8 mouse cellular contexts compared by ENCODE assay signal in the genomic region with DNA sequence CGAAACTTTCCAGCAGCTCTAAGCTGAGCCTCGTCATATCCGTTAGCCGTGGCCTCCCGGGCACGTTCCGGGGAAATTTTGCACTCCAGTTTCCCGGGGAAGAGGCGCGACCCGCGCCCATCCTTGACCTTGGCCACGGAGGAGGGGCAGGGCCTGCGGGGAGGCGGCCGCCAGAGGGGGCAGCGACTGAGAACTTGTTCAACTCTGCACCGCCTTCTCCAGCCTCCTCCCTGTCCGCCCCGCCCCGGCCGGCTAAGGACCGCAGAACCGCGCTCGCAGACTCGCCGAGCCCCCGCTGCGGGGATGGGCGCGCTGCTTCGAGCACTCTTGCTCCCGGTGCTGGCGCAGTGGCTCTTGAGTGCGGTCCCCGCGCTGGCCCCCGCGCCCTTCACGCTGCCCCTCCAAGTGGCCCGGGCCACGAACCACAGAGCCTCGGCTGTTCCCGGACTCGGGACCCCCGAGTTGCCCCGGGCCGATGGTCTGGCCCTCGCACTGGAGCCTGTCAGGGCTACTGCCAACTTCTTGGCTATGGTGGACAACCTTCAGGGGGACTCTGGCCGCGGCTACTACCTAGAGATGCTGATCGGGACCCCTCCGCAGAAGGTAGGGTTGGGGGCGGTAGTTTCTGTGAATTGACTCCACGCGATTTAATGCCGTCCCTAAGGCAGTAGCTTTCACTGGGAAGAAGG. TPM values are rescaled to one million over a fixed set of nuclear protein-coding genes. Genes with fewer than 3 reads are reported as not detected.
A peak's percentile ranks its signal among the peaks of the same experiment; 100 is the strongest.
DNase-seq lines count a peak whose midpoint lies in the region; ATAC-seq and TF ChIP-seq lines count a peak whose summit lies in the region.

Gene Bace2 (plus strand): TSS at position 244 of the 689 bp plus-strand sequence.

- H3K27me3 ChIP-seq in hindbrain, postnatal 0 days (ENCODE audit: insufficient read depth, low read length): peaks cover 6% of the 10 kb centered on the region; the same call in 1 of the 2 replicates

- ATAC-seq in hindbrain, postnatal 0 days: peak; percentile 75
- ATAC-seq in megakaryocyte-erythroid progenitor cell, adult 5-6 weeks (replicated peaks; ENCODE audit: low FRiP score, low TSS enrichment, poor library complexity, severe bottlenecking): peak; percentile 80

- H3K4me3 ChIP-seq in hindbrain, postnatal 0 days (ENCODE audit: low read length): peak within 1 kb of the TSS; percentile 49

- no peaks in the 10 kb centered on the region for H3K36me3 ChIP-seq in hindbrain, postnatal 0 days (ENCODE audit: insufficient read depth, low read length)

- H3K9me3 ChIP-seq in hindbrain, postnatal 0 days (ENCODE audit: low read length): no peaks in the 10 kb centered on the region

- peak; percentile 53 for TF ChIP-seq CTCF in hindbrain, postnatal 0 days (IDR thresholded peaks at IDR 0.05; ENCODE audit: low read depth)

- H3K4me2 ChIP-seq in hindbrain, postnatal 0 days (ENCODE audit: low read depth, low read length): peak within 1 kb of the TSS; percentile 96

- peak; percentile 86 for DNase-seq in adrenal gland, adult 2 months
- peak; percentile 80 for DNase-seq in embryo, embryonic 10.5 days (ENCODE audit: low spot score)
- peak; percentile 73 for DNase-seq in gastrocnemius, postnatal 25 days
- DNase-seq in hindbrain, postnatal 0 days (ENCODE audit: low spot score): peak; percentile 47
- DNase-seq in left cerebral cortex, postnatal 4 days: peak; percentile 58
- peak; percentile 10 for DNase-seq in skeletal muscle tissue, adult 2 months (ENCODE audit: low read depth, low spot score)
- no peak for DNase-seq in T-cell, adult 2 months (ENCODE audit: low spot score)

- H3K4me1 ChIP-seq in hindbrain, postnatal 0 days (ENCODE audit: insufficient read depth, low read length): 0 out of 2 replicates have a peak, but pooled peaks cover 5% of the 10 kb centered on the region

- WGBS in hindbrain, postnatal 0 days: under 1% methylated on average over 55 of the region's 58 CpGs

- peak within 1 kb of the TSS; percentile 33 for H3K9ac ChIP-seq in hindbrain, postnatal 0 days (replicated peaks; ENCODE audit: low read length)

- H3K27ac ChIP-seq in hindbrain, postnatal 0 days: no peak within 1 kb of the TSS

- intact Hi-C loops in left cerebral cortex, postnatal 4 days (cut with DNase I): no loop called here

RNA-seq across cellular contexts. Expression of gene Bace2, which starts in this region (rescaled TPM):
- total RNA-seq in adrenal gland, adult 2 months (2021): 10 to 100 TPM; 13.4 to 26.0 TPM
- polyA plus RNA-seq in adrenal gland, adult 2 months (2012; rRNA removed): 3.5 and 4.6 TPM in 2 replicates
- 1 to 10 TPM; 5.2 to 7.0 TPM for total RNA-seq in gastrocnemius, postnatal 25 days (2021)
- total RNA-seq in hindbrain, postnatal 0 days (2014; rRNA removed): 1.5 and 2.7 TPM in 2 replicates
- polyA plus RNA-seq in hindbrain, postnatal 0 days (2015; fragmentation: Nextera tagmentation; extraction: Ambion mirVana): 6.1 and 9.1 TPM in 2 replicates
- total RNA-seq in left cerebral cortex, postnatal 4 days (2021): 1 to 10 TPM; 8.3 to 8.8 TPM
- total RNA-seq in megakaryocyte-erythroid progenitor cell, adult 5-6 weeks (2014; fragmentation: Nextera tagmentation): not detected in 2 replicates
- total RNA-seq in megakaryocyte-erythroid progenitor cell, adult 5-6 weeks (2017): not detected in 2 replicates

Comparison
In these comparisons a context has a peak if more than half of its experiments do, and no peak if none do; other contexts are left out.
1. Peak in ATAC-seq in megakaryocyte-erythroid progenitor cell, adult 5-6 weeks; RNA of the gene not detected or under 1 TPM.